Mouse (Mus musculus): ENCODE measurements around the gene Chst11.

Chst11 gene

DNA sequence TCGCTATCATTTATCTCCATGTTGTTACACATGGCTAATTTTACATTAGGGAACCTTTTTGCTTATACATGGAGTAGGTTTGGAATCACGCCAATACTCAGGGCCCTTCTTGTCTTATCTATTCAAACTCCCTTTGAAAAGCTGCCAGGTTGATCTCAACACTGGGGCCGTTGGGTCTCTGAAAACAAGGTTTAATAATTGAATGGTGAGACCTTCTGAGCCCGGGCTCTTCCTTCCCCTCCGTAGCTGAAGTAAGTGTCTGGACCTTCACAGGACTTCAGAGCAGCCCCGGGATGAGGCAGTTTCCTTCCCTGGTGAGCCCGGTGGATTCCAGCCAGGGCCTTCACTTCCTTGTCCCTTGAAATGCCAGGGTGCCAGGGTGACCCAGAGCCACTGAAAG, 5.6 kb downstream of the Chst11 start:
- no peak for DNase-seq (ENCODE audit: low spot score)

DNA sequence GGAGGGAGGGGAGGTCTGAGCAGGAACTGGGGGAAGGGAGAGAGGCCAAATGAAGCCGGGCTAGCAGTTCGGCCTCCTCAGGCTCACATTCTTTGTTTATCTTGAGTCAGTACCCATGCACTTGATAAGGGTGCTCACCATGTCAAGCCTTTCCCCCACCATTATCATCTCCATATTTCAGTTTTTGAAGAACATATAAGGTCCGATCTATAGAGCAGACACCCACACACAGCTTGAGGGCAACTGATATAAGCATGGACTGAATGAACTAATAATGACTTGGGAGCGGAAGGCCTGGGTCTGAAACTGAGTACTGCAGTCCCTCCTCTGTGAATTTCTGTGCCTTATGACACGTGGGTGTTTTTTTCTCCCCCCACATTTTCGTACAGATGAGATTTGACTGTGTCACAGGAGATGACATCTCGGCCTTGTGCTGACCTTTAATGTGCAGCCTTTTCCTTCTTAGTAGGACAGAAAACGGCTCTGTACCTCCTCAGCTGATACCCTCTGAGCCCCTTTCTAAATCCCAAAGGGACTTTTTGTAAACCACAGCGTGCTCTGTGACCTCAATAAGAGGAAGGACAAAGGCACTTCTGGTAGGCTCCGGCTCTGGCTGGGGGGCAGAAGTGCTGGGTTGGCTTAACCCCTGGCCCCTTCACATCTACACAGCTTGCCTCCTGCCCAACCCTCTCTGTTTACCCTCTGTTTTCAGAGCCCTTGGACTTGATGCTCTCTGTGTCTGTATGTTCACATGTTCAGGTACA, 6.6 kb downstream of the Chst11 start:
- no peak for DNase-seq (ENCODE audit: low spot score)

DNA sequence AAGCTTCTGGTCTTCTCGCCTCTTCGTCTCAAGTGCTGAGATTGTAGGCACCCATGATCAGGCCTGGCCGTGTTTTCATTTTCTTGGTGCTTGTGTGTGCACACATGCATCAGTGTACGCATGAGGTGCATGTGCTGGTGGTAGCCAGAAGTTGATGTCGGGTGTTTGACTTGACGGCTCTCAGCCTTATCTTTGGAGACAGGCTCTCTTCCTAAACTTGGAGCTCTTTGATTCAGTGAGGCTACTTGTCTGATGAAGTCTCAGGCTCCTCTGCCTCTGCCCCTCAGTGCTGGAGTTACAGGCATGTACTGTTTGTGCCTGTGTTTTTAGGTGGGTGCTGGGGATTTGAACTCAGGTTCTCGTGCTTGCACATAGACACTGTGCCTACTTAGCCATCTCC, 9.0 kb downstream of the Chst11 start:
- DNase-seq (ENCODE audit: low spot score) = no peak

DNA sequence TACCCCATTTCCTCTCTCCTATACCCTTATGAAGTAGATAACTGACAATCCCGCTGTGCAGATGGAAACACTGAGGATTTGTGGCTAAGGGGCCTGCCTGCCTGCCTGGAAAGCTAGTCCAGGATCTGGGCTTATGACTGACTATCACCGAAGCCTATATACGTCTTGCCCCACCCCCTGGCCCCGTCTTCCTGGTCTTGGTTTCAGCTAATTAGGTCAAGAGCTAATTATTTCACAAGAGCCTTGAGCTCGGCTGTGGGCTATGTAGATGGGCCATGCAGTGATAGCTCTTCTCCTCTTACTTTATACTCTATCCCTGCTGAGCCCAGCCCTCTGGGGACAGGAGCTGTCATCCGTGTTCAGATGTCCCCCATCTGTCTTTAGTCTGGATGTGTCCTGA, 12.2 kb downstream of the Chst11 start:
- DNase-seq (ENCODE audit: low spot score) = no peak

DNA sequence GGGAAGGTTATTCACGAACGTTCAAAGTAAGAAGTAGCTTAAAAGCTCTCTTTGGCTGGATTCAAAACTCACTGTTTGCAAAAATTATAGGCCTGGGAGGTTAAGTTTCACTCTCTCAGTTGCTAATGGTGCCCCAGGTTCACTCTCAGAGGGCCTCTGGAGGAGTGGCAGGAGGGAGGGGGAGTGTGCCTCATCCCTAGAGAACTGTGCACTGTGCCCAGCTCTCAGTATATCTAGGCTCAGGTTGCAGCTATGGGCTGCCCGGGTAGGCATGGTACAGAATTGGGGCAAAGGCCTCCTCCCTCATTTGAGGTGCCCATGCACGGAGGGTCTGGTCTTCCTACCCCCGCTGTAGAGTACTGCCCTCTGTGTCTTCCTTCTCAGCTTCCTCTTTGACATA, 14.9 kb downstream of the Chst11 start:
- no peak for DNase-seq (ENCODE audit: low spot score)

DNA sequence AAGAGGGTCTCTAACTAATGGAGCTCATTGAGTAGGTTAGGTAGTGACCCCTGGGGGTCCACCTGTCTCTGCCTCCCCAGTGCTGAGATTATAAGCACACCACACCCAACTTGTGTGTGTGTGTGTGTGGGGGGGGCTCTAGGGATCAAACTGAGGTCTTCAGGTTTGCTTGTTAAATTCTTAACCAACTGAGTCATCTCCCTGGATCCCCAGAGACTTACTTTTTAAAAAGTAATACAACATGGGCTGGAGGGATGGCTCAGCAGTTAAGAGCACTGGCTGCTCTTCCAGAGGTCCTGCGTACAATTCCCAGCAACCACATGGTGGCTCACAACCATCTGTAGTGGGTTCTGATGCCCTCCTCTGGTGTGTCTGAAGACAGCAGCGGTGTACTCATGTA, 15.4 kb downstream of the Chst11 start:
- DNase-seq (ENCODE audit: low spot score) = no peak

DNA sequence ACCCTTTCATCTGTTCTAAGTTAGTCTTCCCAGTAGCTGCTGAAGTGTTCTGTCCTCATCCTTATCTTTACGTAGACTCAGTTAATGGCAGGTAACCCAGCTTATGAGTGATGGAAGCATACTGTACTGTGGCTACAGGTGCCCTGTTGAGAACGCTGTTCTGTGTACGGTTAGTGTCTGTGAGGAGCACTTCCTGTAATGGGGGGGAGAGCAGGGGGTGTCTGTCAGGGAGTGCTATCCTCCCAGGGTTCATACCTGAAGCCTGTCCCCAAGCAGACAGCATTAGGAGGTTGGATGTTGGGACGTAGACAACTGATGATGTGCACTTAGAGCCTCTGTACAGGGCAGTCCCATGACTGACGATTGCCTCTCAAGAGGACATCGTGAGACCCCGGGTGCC, 18.6 kb downstream of the Chst11 start:
- no peak for DNase-seq (ENCODE audit: low spot score)

DNA sequence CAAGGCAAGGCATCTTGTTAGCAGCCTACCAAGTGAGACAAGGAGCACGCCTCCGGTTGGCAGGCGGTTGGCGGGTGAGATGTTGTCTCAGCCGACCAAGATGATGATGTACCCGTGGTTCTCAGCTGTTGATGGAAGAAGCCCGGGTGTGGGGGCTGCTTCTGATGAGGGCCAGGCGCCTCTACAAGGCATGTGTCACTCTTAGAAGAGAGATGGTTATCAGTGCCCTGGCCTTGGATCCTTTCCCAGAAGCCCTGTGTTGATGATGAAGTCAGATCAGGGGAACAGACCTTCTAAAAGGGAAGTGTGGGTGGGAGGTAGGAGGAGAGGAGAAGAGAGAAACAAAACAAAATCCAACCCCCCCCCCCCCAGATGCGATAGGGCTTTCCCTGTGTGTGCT, 19.1 kb downstream of the Chst11 start:
- peak; percentile 53 for DNase-seq (ENCODE audit: low spot score)

DNA sequence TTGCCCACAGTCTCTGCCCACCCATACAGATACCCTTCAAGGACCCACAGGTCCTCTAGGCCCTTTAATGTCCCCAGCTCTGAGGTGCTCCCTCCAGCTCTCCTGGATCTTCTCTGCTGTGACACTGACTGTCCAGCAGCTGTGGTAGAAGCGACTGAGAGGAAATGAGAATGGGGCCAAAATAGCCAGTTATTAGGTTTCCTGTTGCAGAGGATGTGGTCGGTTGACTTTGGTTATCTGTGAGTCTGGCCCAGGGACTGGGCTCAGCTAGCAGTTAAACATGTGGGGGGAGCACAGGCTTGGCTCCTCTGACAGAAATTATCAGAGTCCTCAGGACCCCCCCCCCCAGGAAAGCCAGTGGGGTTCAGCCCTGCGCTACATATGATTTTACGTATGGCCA, 19.7 kb downstream of the Chst11 start:
- DNase-seq (ENCODE audit: low spot score) = no peak

DNA sequence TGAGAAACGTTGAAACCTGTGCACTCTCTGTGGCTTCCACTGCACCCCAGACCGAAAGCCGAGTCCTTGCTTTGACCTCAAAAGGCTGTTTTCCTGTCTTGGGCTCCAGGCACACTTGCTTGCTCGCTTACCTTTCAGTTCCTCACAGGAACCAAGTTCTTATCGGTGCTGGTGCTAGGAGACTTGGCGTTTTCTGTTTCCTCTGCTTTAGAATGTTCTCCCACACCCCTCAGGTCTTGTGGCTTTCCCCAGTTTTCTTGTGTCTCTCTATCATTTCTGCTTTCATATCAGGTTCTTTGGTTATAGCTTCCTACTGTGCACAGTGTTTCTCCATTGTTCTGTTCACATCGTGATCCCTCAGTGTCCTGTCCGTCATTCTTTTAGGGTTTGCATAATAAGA, 21.0 kb downstream of the Chst11 start:
- no peak for DNase-seq (ENCODE audit: low spot score)

DNA sequence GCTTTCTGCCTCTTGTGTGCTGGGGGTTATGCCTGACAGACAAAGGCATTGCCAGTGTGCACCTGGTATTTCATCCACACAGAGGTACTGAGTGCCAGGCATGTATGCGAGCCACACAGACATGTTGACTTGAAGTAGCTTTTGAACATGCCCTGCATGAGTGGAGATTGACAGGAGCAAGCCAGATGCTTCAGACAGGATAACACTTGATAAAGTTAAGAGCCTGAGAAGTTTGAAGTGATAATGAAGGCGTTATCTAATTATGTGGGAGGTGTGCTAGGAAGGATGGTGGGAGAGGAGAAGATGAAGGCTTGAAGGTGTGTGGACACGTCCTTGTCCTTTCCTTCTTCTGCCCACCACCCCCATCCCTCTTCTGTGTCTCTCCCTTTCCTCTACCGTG, 28.7 kb downstream of the Chst11 start:
- no peak for DNase-seq (ENCODE audit: low spot score)

DNA sequence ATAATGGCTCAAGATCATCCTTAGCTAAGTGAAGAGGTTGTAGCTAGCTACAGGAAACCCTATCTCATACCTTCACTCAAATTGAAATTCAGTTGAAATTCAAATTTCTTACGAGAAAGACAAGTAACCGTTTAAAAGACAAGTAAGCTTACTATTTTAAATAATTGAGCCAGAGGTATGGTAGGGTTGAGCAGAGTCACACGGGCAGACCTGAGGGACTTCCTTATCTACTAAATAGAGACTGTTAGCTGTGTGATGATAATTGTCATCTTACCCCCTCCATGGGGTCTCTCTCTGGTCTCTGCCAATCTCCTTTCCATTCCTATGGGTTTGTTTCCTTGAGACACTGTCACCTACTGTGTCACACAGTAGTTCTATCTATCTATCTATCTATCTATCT, 30.6 kb downstream of the Chst11 start:
- DNase-seq (ENCODE audit: low spot score) = no peak

DNA sequence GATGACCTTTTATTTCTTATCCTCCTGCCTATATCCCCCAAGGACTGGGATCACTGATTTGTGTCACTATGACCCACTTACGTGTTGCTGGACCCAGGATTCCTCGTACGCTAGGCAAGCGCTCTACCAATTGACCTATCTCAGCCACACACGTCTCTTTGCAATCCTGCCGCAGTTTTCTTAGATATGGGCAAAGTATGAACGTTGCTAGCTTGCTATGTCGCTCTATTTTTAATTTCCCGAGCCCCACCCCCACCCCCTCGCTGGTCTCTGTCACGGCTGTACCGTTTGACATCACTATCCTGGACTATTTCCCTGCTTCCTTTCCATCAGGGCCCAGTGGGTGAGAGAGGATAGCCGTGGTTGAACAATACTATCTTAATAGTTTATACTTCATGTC, 31.5 kb downstream of the Chst11 start:
- DNase-seq (ENCODE audit: low spot score) = no peak

DNA sequence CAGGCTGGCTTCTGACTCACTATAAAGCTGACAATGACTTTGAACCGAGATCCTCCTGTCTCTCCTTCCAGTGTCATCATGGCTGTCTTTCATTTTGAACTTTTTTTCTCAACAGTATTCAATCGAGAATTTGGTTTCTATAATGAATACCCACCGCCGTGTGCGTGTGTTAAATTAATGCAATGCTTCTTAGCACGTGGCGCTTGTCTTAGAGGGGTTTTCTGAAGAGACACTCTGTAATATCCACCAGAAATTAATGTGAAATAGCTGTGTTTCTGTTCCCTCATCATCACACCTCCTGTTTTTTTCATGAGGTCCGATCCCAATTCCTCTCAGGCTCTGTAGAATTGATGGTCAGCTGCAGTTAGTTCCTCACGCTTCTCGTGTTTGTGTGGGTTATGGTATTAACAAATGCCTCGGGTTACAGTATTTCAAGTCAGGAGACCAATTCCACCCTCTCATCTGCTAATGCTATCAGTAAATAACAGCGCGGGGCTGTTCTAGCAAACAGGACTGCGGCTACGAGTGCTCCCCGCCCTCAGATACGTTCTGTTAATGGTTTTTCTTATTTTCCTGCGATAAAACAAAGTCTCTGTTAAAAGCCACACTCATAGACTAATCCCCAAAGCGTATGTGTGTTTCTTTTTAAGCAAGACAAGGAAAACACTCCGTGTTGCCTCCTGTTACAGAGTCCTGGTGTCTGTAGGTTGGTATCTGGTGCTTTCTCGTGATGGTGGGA, 32.6 kb downstream of the Chst11 start:
- no peak for DNase-seq (ENCODE audit: low spot score)

DNA sequence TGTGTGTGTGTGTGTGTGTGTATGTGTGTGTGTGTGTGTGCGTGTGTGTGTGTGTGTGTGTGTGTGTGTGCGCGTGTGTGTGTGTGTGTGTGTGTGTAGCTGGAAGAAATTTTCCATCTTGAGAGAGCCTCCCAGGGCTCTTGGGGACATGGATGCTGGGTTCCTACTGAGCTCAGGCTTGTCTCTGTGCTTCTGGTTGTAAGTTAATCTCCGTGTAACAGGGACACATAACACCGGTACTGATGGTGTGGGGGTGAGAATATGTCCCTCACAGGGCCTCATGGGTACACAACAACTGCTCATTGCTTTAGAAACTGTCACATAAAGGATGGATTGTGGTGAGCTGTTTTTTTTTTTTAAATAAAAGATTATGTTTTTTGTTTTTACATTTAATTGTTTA, 33.2 kb downstream of the Chst11 start:
- no peak for DNase-seq (ENCODE audit: low spot score)

DNA sequence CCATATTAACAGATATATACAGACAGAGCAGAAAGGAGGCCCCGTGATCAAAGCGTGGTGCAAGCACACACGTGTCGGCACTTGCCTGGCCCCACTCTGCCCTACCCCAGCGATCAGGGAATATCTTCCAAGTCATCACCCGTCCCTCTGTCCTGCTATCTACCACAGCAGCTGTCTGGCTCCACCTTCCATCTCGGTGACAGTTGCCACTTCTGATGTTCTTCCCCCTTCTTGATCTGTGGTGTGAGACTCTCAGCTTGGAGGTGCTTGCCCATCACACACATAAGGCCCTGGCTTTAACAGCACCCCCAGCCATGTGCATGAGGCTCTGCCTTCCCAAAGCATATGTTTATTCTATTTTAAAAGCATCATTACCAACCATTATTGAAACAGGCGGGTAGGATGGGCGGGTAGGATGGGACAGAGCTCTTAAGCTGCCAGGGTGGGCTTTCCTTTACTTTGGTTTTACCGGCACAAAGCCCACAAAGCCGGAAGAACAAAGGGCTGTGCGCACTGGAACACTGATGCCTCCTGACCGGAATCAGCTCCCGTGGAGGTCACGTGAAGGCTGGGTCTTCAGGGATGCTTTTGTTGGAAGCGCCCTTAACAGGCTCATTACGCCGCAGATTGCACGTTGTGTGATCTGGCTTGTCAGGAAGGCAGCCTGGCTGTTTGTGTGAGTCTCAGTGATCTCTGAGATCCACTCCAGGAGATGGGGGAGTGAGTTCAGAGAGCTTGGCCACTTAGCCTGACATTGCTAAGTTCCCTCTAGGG, 34.4 kb downstream of the Chst11 start:
- no peak for DNase-seq (ENCODE audit: low spot score)

DNA sequence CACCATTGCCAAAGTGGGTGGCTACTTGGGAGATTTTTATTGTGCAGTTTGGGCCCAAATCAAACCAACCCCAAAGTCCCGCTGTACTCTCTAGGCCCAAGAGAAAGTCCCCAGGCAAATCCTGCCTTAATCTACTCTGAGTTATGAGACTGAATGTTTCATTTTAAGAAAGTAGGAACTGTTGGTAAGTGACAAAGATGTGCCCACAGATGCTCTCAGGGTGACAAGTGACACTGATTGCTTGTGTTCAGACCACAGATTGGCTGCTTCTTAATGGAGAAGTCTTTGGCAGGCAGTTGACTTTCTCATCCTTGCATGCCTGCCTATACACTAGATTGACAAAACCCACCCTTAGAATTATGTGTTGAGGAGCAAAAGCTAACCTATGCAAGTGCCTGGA, 37.3 kb downstream of the Chst11 start:
- no peak for DNase-seq (ENCODE audit: low spot score)

DNA sequence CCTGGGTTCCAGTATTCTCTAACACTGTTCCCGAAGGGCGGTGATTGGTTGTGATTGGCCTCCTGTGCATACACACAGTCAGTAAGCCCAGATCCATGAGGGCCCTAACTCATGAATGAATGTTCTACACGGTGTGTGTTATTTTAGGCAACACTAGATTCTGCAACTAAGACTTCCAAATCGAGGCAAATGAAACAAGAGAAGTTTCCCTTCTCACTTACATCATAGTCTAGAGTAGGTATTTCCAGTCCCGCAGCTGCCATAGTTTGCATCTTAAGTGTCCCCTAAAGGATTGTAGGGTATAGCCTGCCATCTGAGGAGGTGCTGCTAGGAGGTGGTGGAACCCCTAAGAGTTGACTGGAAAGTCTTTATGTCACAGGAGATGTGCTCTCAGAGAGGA, 40.9 kb downstream of the Chst11 start:
- no peak for DNase-seq (ENCODE audit: low spot score)

DNA sequence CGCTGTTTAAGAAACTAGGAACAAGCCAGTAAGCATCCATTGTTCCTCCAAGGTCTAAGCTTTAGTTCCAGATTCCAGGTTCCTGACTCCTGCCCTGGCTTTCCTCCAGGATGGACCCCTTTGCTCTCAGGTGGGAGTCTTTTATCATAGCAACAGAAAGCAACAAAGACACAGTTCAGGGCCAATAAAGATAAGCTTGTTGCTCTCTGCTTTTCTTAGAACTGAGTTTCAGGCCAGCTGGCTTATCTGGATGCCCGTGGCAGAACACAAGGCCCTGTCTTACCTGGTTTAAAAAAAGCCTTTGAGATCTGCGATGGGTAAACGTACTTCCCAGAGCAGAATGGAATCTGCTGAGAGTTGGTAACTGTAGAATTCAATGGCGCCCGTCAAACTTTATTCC, 42.4 kb downstream of the Chst11 start:
- DNase-seq (ENCODE audit: low spot score) = no peak

DNA sequence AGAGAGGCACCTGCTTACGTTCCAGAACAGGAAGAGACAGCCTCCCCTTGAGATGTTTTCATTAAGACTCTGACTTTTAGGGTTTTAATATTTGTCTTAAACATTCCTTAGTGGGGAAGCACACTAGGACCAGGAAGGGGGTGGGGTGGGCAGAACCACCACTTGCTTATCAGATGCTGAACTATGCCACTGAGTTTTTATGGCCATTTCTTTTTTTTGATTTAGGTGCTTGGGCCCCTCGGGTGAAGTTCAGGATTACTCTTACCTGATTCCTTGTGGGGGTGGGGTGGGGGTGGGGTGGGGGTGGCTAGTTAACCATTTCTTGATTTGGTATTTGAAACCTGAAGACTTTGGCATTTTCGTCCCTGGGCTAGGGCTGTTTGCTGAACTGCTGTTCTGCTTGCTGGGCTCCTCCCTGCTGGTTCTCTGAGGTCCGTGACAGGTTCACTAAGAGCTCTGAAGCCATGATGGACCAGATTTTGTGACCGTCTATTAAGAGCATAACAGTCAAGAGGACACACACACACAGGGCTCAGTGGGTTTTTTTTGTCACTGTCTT, 44.9 kb downstream of the Chst11 start:
- no peak for DNase-seq (ENCODE audit: low spot score)

DNA sequence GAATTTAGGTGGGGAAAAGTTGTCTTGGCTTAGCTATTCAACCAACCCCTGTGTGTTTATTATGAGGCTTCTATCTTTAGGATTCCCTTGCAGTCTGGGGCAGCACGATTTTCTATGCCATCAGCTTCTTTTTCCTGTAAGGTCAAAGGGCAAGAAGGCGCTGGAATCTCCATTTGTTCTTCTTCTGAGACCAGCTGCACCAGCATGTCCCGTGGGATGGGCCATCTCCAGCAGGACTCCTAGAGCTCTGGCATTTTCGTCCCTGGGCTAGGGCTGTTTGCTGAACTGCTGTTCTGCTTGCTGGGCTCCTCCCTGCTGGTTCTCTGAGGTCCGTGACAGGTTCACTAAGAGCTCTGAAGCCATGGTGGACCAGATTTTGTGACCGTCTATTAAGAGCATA, 45.6 kb downstream of the Chst11 start:
- no peak for DNase-seq (ENCODE audit: low spot score)

DNA sequence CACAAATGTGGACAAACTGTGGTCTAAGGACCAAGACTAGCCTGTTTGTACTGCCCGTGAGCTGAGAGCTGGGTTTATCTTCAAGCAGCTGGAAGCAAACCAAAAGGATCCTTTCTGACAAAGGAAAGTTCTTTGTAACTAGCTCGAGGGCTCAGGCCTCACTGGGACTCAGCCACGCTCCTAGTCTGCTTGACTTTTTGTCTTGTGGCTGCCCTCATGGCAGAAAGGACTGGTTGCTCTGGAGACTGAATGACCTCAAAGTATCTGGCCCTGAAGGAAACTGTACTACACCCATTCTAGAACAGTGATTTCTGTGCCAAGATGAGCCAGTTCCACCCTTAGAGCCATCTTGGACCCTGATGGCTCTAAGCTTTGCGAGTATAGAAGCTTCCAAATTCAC, 46.3 kb downstream of the Chst11 start:
- no peak for DNase-seq (ENCODE audit: low spot score)

DNA sequence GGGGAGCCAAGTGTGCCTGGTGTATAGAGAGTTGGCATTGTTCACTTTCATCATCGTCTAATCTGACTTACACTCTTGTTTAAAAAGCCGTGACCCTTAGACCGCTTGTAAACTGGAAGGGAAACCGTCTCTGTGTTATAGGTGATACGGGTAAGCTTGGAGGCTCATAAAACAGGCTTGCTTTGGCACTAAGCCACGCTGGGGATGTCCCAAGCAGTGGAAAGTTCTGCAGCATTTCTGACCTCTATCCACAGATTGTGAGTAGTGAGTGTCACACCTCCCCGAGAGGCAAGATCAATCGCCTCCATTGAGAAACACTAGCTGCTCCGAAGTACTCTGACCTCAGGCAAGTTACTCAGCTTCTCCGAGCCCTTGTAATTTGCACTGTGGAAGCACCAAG, 47.3 kb downstream of the Chst11 start:
- DNase-seq (ENCODE audit: low spot score) = no peak

Measured in ovary, postnatal 36 days (tissue).